Mouse (Mus musculus) olfactory bulb, adult 2 months (tissue): ENCODE measurements around the gene Lypd6b.

Source experiments
- CTCF ChIP-seq: fragments of 200-500 bp; IDR thresholded peaks from 2 replicates; pipeline ENCODE4 v1.5.1; 2012; ENCODE audit warnings: low read depth, mild to moderate bottlenecking, low read length, moderate library complexity; ENCODE audit not compliant: insufficient read depth
- POLR2A ChIP-seq: fragments of 200-500 bp; IDR thresholded peaks from 2 replicates; pipeline ENCODE4 v1.6.1; 2012; ENCODE audit warnings: mild to moderate bottlenecking, low read depth, low read length, moderate library complexity; ENCODE audit not compliant: insufficient read depth

- no peak for TF ChIP-seq POLR2A
- no peak for TF ChIP-seq CTCF
Observed at GRCm38 (mm10) chr2:49773194-49773931, 14.1 kb upstream of the Lypd6b start.
